Mouse (Mus musculus) midbrain, embryonic 14.5 days (tissue): ENCODE measurements around the gene Cd8a. TPM values are rescaled to one million over a fixed set of nuclear protein-coding genes. Genes with fewer than 3 reads are reported as not detected.

Source experiments
- ATAC-seq: fragments of 200-750 bp; cut with Nextera tagmentation; 2 replicates; pipeline ENCODE4 v1.8.0; 2017; ENCODE audit warnings: moderate number of reproducible peaks, moderate library complexity; ENCODE audit not compliant: low FRiP score, low TSS enrichment
- DNase-seq: peaks from one replicate; pipeline ENCODE4 v3.0.0-alpha.2; 2015
- H3K27ac ChIP-seq: fragments of 300-500 bp; sonication (generic); replicated peaks from 2 replicates; pipeline ENCODE4 v1.5.1; 2014; ENCODE audit warnings: mild to moderate bottlenecking, low read depth, low read length, moderate library complexity
- H3K27me3 ChIP-seq: fragments of 300-500 bp; sonication (generic); 2 replicates; pipeline ENCODE4 v1.6.1; 2014; ENCODE audit warnings: low read length, control low read depth, mixed read lengths; ENCODE audit not compliant: control insufficient read depth, insufficient read depth
- H3K36me3 ChIP-seq: fragments of 300-500 bp; sonication (generic); 2 replicates; pipeline ENCODE4 v1.6.1; 2014; ENCODE audit warnings: low read length, control low read depth; ENCODE audit not compliant: control insufficient read depth, insufficient read depth
- H3K4me1 ChIP-seq: fragments of 300-500 bp; sonication (generic); 2 replicates; pipeline ENCODE4 v1.6.1; 2014; ENCODE audit warnings: mild to moderate bottlenecking, antibody characterized with exemption, low read length, control low read depth; ENCODE audit not compliant: control insufficient read depth, insufficient read depth
- H3K4me2 ChIP-seq: fragments of 300-500 bp; sonication (generic); 2 replicates; pipeline ENCODE4 v1.6.1; 2014; ENCODE audit warnings: mild to moderate bottlenecking, low read length, moderate library complexity
- H3K4me3 ChIP-seq: fragments of 300-500 bp; sonication (generic); replicated peaks from 2 replicates; pipeline ENCODE4 v1.5.1; 2014; ENCODE audit warnings: low read depth, low read length
- H3K9ac ChIP-seq: fragments of 300-500 bp; sonication (generic); replicated peaks from 2 replicates; pipeline ENCODE4 v1.6.1; 2014; ENCODE audit warnings: mild to moderate bottlenecking, low read length, moderate library complexity
- H3K9me3 ChIP-seq: fragments of 300-500 bp; sonication (generic); 2 replicates; pipeline ENCODE4 v1.6.1; 2016; ENCODE audit warnings: low read length, control low read depth, mixed read lengths; ENCODE audit not compliant: control insufficient read depth
- WGBS: fragments of 180-500 bp; shearing (Covaris S2); extraction: QIAGEN DNeasy Blood & Tissue Kit; methylation state at CpG from one replicate; pipeline ENCODE4 v1.1.7; 2014; 5-methylcytosine and 5-hydroxymethylcytosine counted together
- polyA plus RNA-seq: library from polyadenylated mRNA; unstranded; fragments of >200 nt; fragmentation: Nextera tagmentation; extraction: Ambion mirVana; gene quantifications from 2 replicates; pipeline ENCODE4 v1.2.1, GENCODE M21; 2014

The Cd8a gene
- polyA plus RNA-seq, 1 experiment from 2014 or later = not detected

GRCm38 (mm10) chr6:71376711-71377110 lies 3.5 kb downstream of the Cd8a start:
- Histone ChIP-seq H3K36me3 (no peaks in the 10 kb centered on the region), H3K27ac (no peak overlapping the region), H3K27me3 (no peaks in the 10 kb centered on the region), H3K9me3 (no peaks in the 10 kb centered on the region), H3K4me1 (no peaks in the 10 kb centered on the region), H3K4me2 (no peak overlapping the region), H3K4me3 (no peak overlapping the region), H3K9ac (no peak overlapping the region)
- ATAC-seq (no peak), DNase-seq (no peak)
- WGBS = 98% methylated on average over 13 of the region's 13 CpGs

DNA sequence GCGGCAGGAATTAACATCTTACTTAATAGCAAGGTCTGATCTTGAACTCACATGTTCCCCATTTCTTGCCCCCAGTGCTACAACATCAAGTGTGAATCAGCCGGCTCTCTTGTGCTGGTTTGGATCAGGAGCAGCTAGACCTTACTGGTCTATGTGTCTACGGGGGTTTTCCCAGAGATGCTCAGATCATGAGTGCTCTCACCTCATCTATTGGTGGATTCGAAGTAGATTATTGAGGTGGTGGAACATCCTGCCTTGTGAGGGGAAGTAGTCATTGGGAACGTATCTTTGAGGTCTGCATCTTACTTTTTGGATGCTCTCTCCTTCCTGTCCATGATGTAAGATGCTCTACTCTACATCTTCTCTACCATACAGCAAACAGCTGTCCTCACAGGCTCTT lies 8.4 kb downstream of the Cd8a start:
- H3K27ac ChIP-seq = no peak overlapping the region
- 95% methylated on average over 5 of the region's 5 CpGs for WGBS
- H3K36me3 ChIP-seq = no peaks in the 10 kb centered on the region
- no peaks in the 10 kb centered on the region for H3K9me3 ChIP-seq
- H3K4me2 ChIP-seq = no peak overlapping the region
- H3K4me1 ChIP-seq = no peaks in the 10 kb centered on the region
- DNase-seq (no peak), ATAC-seq (no peak)
- H3K27me3 ChIP-seq = no peaks in the 10 kb centered on the region
- no peak overlapping the region for H3K4me3 ChIP-seq
- H3K9ac ChIP-seq = no peak overlapping the region

DNA sequence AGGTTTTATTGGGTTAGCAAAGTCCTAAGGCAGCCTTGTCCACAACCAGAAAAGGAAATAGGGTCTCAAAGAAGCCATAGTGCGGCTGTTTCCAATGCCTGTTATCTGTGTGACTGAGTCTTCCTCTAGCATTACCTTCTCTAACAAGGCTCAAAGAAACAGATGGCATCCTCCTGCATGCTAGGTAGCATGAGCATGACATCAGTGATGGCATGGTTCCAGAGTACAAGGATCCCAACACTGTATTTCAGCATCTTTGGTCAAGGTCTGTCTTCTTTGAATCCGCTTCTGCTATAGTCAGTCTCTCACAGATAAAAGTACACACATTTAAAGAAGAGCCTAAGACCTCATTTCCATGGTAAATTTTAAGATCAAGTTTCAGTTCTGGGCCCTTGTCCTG lies 17.3 kb downstream of the Cd8a start:
- no peak overlapping the region for H3K4me2 ChIP-seq
- no peak overlapping the region for H3K4me3 ChIP-seq
- ATAC-seq (no peak), DNase-seq (no peak)
- no peaks in the 10 kb centered on the region for H3K9me3 ChIP-seq
- H3K4me1 ChIP-seq = no peaks in the 10 kb centered on the region
- H3K36me3 ChIP-seq = peaks cover 37% of the 10 kb centered on the region
- 94% methylated on average over 2 of the region's 2 CpGs for WGBS
- no peak overlapping the region for H3K9ac ChIP-seq
- H3K27ac ChIP-seq = no peak overlapping the region
- H3K27me3 ChIP-seq = no peaks in the 10 kb centered on the region

DNA sequence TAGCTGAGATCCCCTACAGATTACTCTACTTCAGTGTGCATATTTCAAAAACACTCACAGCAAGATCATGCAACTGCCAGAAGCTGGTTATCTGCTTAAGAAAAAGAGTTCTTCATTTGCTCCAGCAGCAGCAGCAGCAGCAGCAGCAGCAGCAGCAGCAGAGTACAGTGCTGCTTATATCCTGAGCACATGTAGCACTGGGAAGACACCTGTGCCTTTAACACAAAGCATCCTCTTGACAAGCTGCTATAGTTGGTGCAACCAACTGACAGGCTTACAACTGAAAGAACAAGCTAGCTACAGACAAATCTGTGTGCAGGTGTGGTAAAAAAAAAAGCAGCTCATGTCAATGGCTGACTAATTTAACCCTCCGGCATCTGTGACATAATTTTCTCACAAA lies 22.8 kb downstream of the Cd8a start:
- H3K27ac ChIP-seq = no peak overlapping the region
- H3K9ac ChIP-seq = no peak overlapping the region
- H3K27me3 ChIP-seq = no peaks in the 10 kb centered on the region
- ATAC-seq (no peak), DNase-seq (no peak)
- no peak overlapping the region for H3K4me2 ChIP-seq
- WGBS = 100% methylated on average over 1 of the region's 1 CpGs
- H3K4me3 ChIP-seq = no peak overlapping the region
- peaks cover 42% of the 10 kb centered on the region for H3K36me3 ChIP-seq
- H3K9me3 ChIP-seq = no peaks in the 10 kb centered on the region
- H3K4me1 ChIP-seq = no peaks in the 10 kb centered on the region

DNA sequence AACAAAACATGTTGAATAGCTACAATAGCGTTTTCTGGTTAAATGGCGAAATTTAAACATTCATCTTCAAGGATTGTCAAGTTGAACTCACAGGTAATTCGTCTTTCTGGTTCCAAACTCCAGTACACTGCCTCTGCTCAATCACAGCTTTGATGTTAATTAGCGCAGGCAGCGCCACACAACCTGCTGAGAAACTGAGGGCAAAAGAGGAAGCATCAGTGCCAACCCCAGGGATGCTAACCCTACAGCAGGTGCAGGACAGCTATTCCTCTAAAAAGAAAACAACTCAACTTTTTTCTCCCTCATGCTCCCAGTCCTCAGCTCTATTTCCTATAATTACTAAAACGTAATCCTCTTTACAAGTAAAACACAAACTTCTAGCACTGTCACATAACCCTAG lies 23.5 kb downstream of the Cd8a start:
- no peak overlapping the region for H3K4me3 ChIP-seq
- WGBS = 93% methylated on average over 6 of the region's 6 CpGs
- ATAC-seq (no peak), DNase-seq (no peak)
- H3K27me3 ChIP-seq = no peaks in the 10 kb centered on the region
- H3K9ac ChIP-seq = no peak overlapping the region
- H3K4me2 ChIP-seq = no peak overlapping the region
- no peak overlapping the region for H3K27ac ChIP-seq
- H3K9me3 ChIP-seq = no peaks in the 10 kb centered on the region
- H3K4me1 ChIP-seq = no peaks in the 10 kb centered on the region
- peaks cover 35% of the 10 kb centered on the region for H3K36me3 ChIP-seq

DNA sequence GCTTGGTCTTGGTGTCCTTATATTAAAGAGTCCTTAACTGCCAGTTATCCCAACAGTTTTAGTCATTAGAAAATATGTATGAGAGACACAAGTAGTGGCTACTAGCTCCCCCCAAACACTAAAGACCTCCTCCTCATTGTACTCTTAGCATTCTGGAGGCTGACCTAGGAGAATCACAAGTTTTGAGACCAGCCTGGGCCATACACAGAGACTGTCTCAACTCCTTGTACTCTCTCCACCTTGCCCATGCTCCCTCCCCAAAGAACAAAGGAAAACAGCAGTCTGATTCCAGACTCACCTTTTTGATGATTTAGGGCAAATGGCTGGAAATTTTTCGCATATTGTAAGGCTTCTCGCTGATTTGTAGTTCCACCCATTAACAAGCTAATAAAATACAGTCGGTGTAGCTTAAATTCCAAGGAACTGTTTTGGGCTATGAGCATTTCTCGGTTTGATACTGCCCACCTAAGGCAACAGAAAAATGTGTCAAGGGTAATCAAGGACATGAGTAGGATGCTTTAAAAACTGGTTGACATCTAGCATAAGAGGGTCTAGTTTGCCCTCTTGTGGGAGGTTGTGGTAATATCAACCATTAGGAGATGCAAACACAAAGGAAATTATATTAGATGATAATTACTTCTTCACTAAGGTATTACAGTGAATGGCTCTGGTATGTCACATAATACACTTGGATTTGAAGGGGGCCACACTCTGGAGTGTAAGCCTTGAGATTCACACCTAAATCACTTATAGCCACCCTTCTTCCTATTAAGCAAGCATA lies 25.8 kb downstream of the Cd8a start:
- Histone ChIP-seq H3K9ac (no peak overlapping the region), H3K9me3 (no peaks in the 10 kb centered on the region), H3K27me3 (no peaks in the 10 kb centered on the region), H3K4me1 (no peaks in the 10 kb centered on the region), H3K4me3 (no peak overlapping the region), H3K36me3 (peaks cover 27% of the 10 kb centered on the region), H3K4me2 (no peak overlapping the region), H3K27ac (no peak overlapping the region)
- ATAC-seq (no peak), DNase-seq (peak; percentile 84)
- 87% methylated on average over 4 of the region's 4 CpGs for WGBS

DNA sequence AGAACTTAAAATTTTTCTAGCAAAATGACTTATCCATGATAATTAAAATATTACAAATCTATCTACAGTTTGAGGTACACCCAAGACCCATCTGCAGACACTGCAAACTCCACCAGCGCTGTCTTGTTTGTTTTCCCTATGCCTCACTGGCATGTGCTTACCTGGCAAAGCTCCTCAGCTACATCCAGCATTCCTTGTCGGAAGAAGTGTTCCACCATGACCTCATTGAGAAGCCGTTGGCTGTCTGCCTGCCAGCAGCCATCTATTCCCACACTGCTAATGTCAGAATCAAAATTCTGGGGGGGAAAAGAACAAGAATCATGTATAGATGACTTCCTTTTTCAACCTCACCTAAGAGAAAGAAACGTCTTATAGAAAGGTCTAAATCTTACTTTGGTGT lies 41.4 kb downstream of the Cd8a start:
- DNase-seq (no peak), ATAC-seq (no peak)
- Histone ChIP-seq H3K27ac (no peak overlapping the region), H3K4me2 (no peak overlapping the region), H3K9ac (no peak overlapping the region), H3K36me3 (peaks cover 15% of the 10 kb centered on the region; the same call in 1 of the 2 replicates), H3K4me3 (no peak overlapping the region), H3K4me1 (no peaks in the 10 kb centered on the region), H3K27me3 (no peaks in the 10 kb centered on the region), H3K9me3 (no peaks in the 10 kb centered on the region)
- WGBS = 88% methylated on average over 4 of the region's 4 CpGs

DNA sequence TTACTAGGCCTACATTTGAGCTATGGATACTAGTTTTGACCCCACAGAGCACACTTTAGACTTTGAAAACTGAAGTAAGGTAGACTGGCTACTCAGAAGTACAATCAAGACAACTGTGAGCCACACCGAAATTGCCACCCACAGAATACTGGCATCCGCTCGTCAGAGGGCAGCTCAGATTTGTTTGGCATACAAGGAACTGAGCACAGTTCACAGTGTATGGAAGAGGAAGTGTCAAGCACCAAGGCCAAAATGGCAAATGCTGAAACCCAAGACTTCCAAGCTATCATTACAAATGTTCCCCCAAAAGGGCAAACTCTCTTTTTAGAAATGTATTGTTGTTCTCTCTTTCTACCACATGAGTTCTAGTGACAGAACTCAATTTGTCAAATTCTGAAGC lies 42.2 kb downstream of the Cd8a start:
- Histone ChIP-seq H3K27ac (no peak overlapping the region), H3K9me3 (no peaks in the 10 kb centered on the region), H3K36me3 (0 out of 2 replicates have a peak, but pooled peaks cover 15% of the 10 kb centered on the region), H3K4me1 (no peaks in the 10 kb centered on the region), H3K27me3 (no peaks in the 10 kb centered on the region), H3K4me2 (no peak overlapping the region), H3K4me3 (no peak overlapping the region), H3K9ac (no peak overlapping the region)
- ATAC-seq (no peak), DNase-seq (no peak)
- WGBS = 87% methylated on average over 3 of the region's 3 CpGs

DNA sequence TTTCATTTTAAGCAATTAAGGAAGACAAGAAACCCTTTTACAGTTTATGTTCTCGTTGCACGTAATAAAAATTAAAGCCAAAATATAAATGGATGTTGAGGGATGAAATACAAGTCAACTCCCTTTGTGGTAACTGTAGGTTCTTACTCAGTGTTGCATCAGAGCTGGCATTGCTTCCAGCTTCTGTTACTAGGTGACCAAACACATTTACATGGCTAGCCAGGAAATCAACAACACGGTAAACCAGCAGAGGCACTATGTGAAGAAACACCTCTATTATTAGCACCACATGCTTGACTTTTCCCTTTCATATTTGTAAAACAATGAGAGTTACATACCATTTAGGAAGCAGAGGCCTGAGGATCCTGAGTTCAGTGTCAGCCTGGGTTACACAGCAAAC lies 45.6 kb downstream of the Cd8a start:
- DNase-seq = no peak
- no peaks in the 10 kb centered on the region for H3K27me3 ChIP-seq
- H3K4me2 ChIP-seq = no peak overlapping the region
- no peak overlapping the region for H3K9ac ChIP-seq
- H3K4me1 ChIP-seq = no peaks in the 10 kb centered on the region
- H3K27ac ChIP-seq = no peak overlapping the region
- WGBS = 97% methylated on average over 3 of the region's 3 CpGs
- H3K36me3 ChIP-seq = 0 out of 2 replicates have a peak, but pooled peaks cover 5% of the 10 kb centered on the region
- no peak overlapping the region for H3K4me3 ChIP-seq
- ATAC-seq = no peak
- H3K9me3 ChIP-seq = no peaks in the 10 kb centered on the region
